Mouse (Mus musculus) forebrain, embryonic 16.5 days (tissue): ENCODE measurements at regions not wholly inside any gene's neighbourhood (a gene's known extent, or its start where the extent isn't known, plus 50 kb on each side); places are given as distances from the start of the nearest gene placed in this dataset.
A peak's percentile ranks its signal among the peaks of the same experiment; 100 is the strongest.

Experiments used
- ATAC-seq: fragments of 200-750 bp; cut with Nextera tagmentation; 2 replicates; pipeline ENCODE4 v1.8.0; 2017; ENCODE audit warnings: mild to moderate bottlenecking, moderate library complexity
- H3K27ac ChIP-seq: fragments of 300-500 bp; sonication (generic); 2 replicates; pipeline ENCODE4 v1.5.1; 2014; ENCODE audit warnings: low read length, control low read depth
- H3K27me3 ChIP-seq: fragments of 300-500 bp; sonication (generic); replicated peaks from 2 replicates; pipeline ENCODE4 v1.6.1; 2014; ENCODE audit warnings: low read length; ENCODE audit not compliant: control insufficient read depth, insufficient read depth
- H3K36me3 ChIP-seq: fragments of 300-500 bp; sonication (generic); 2 replicates; pipeline ENCODE4 v1.6.1; 2014; ENCODE audit not compliant: control insufficient read depth, insufficient read depth
- H3K4me1 ChIP-seq: fragments of 300-500 bp; sonication (generic); replicated peaks from 2 replicates; pipeline ENCODE4 v1.6.1; 2014; ENCODE audit warnings: low read length; ENCODE audit not compliant: control insufficient read depth, insufficient read depth
- H3K4me2 ChIP-seq: fragments of 300-500 bp; sonication (generic); 2 replicates; pipeline ENCODE4 v1.6.1; 2014; ENCODE audit warnings: mild to moderate bottlenecking, low read length, control low read depth
- H3K4me3 ChIP-seq: fragments of 300-500 bp; sonication (generic); replicated peaks from 2 replicates; pipeline ENCODE4 v1.5.1; 2014; ENCODE audit warnings: mild to moderate bottlenecking, low read length, control low read depth
- H3K9ac ChIP-seq: fragments of 300-500 bp; sonication (generic); replicated peaks from 2 replicates; pipeline ENCODE4 v1.6.1; 2014; ENCODE audit warnings: low read depth, low read length, control low read depth
- H3K9me3 ChIP-seq: fragments of 300-500 bp; sonication (generic); 2 replicates; pipeline ENCODE4 v1.6.1; 2016; ENCODE audit warnings: low read length; ENCODE audit not compliant: control insufficient read depth
- WGBS: fragments of 180-500 bp; shearing (Covaris S2); extraction: QIAGEN DNeasy Blood & Tissue Kit; methylation state at CpG from one replicate; pipeline ENCODE4 v1.1.7; 2014; 5-methylcytosine and 5-hydroxymethylcytosine counted together

GRCm38 (mm10) chr9:63879710-63880428, 122.1 kb upstream of the Smad3 start:
- WGBS, result 10% methylated on average over 15 of the region's 15 CpGs
- Histone ChIP-seq H3K36me3 (no peaks in the 10 kb centered on the region), H3K9ac (no peak overlapping the region; the same call in 1 of the 2 replicates), H3K27me3 (no peaks in the 10 kb centered on the region), H3K4me1 (peaks cover 39% of the 10 kb centered on the region), H3K27ac (peak overlapping the region; percentile 17), H3K9me3 (no peaks in the 10 kb centered on the region), H3K4me2 (peak overlapping the region; percentile 59), H3K4me3 (peak overlapping the region; percentile 29; the same call in 1 of the 2 replicates)
- peak; percentile 58 for ATAC-seq

DNA sequence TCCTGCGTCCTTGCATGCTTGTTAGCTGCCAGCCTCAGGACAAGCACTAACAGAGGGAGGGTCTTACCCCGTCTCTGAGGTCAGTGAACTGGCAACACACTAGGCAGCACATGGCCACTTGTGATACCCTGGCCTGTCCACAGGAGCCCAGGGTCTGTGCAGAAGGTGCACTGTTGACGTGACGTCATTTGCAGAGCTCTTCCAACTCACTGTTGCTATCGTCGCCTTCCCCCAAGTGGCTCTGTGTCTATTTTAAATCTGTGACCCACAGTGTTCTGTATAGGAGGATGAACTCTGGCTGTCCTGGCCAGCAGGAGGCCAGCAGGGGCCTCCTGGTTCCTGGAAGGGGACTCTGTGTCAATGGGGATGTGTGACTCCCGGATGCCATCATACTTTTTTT, 120.1 kb upstream of the Smad3 start:
- Histone ChIP-seq H3K27me3 (no peaks in the 10 kb centered on the region), H3K4me1 (peaks cover 34% of the 10 kb centered on the region), H3K27ac (no peak overlapping the region), H3K36me3 (no peaks in the 10 kb centered on the region), H3K4me2 (no peak overlapping the region), H3K9ac (no peak overlapping the region), H3K9me3 (no peaks in the 10 kb centered on the region), H3K4me3 (no peak overlapping the region)
- no peak for ATAC-seq
- WGBS, result 82% methylated on average over 7 of the region's 7 CpGs

- no peak overlapping the region for H3K4me3 ChIP-seq
- no peaks in the 10 kb centered on the region for H3K9me3 ChIP-seq
- no peak overlapping the region for H3K9ac ChIP-seq
- peaks cover 34% of the 10 kb centered on the region for H3K4me1 ChIP-seq
- no peaks in the 10 kb centered on the region for H3K27me3 ChIP-seq
- no peak overlapping the region for H3K27ac ChIP-seq
- no peaks in the 10 kb centered on the region for H3K36me3 ChIP-seq
- no peak overlapping the region for H3K4me2 ChIP-seq
- WGBS, result 55% methylated on average over 13 of the region's 13 CpGs
- ATAC-seq, result no peak
These were observed 119.1 kb upstream of the Smad3 start for GRCm38 (mm10) chr9:63876886-63877285.

- Histone ChIP-seq H3K9ac (no peak overlapping the region), H3K4me1 (peaks cover 26% of the 10 kb centered on the region), H3K27me3 (no peaks in the 10 kb centered on the region), H3K9me3 (no peaks in the 10 kb centered on the region), H3K36me3 (no peaks in the 10 kb centered on the region), H3K27ac (no peak overlapping the region), H3K4me3 (no peak overlapping the region), H3K4me2 (no peak overlapping the region)
- ATAC-seq, result no peak
- WGBS, result 87% methylated on average over 12 of the region's 12 CpGs
These were observed 118.2 kb upstream of the Smad3 start for GRCm38 (mm10) chr9:63876023-63876422.

DNA sequence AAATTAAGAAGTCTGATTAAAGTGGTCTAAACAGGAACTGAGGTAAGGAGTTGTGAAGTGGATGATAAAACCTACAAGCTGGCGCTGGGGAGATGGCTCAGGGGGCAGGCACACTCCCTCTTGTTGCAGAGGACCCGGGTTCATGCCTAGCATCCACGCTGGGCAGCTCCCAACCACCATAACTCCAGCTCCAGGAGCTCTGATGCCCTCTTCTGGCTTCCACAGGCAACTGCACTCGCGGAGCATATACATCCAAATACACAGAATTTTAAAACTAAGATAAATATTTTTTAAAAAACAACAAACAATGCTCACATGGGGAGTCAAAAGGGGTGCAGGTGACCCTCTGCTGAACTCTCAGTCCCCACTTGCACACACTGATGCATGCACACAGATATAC, 117.4 kb upstream of the Smad3 start:
- ATAC-seq, result no peak
- H3K9ac ChIP-seq, result no peak overlapping the region
- peaks cover 19% of the 10 kb centered on the region for H3K4me1 ChIP-seq
- no peak overlapping the region for H3K27ac ChIP-seq
- no peak overlapping the region for H3K4me3 ChIP-seq
- H3K36me3 ChIP-seq, result no peaks in the 10 kb centered on the region
- no peaks in the 10 kb centered on the region for H3K9me3 ChIP-seq
- H3K4me2 ChIP-seq, result no peak overlapping the region
- H3K27me3 ChIP-seq, result no peaks in the 10 kb centered on the region
- 91% methylated on average over 5 of the region's 5 CpGs for whole genome bisulfite sequencing

GRCm38 (mm10) chr9:63864350-63864749, 106.6 kb upstream of the Smad3 start:
- Histone ChIP-seq H3K27me3 (no peaks in the 10 kb centered on the region), H3K4me1 (peaks cover 3% of the 10 kb centered on the region; the same call in 1 of the 2 replicates), H3K4me3 (no peak overlapping the region), H3K27ac (no peak overlapping the region), H3K4me2 (no peak overlapping the region), H3K36me3 (no peaks in the 10 kb centered on the region), H3K9me3 (peaks cover 3% of the 10 kb centered on the region), H3K9ac (no peak overlapping the region)
- no peak for ATAC-seq
- WGBS, result 27% methylated on average over 11 of the region's 11 CpGs

- Histone ChIP-seq H3K27ac (no peak overlapping the region), H3K9me3 (no peaks in the 10 kb centered on the region), H3K4me1 (peaks cover 3% of the 10 kb centered on the region; the same call in 1 of the 2 replicates), H3K4me2 (no peak overlapping the region), H3K4me3 (no peak overlapping the region), H3K27me3 (no peaks in the 10 kb centered on the region), H3K36me3 (no peaks in the 10 kb centered on the region), H3K9ac (no peak overlapping the region)
- no peak for ATAC-seq
- 76% methylated on average over 4 of the region's 4 CpGs for WGBS
These were observed 105.5 kb upstream of the Smad3 start for GRCm38 (mm10) chr9:63863328-63863727.

DNA sequence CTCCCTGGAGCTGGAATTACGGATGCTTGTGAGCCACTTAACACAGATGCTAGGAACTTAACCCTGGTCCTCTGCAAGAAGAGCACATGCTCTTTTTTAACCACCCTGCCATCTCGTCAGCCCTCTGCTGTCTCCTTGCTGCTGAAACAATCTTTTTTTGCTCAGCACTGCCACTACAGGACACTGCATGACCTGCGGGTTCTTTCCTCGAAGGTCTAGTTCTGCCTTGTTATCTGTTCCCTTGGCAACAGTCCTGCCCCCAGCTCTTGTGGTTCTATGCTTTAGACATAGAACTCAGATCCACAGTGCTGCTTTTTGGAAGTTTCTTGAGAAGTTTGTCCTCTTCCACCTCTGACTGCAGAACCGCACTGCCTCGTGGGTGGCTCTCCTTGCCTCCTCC, 104.6 kb upstream of the Smad3 start:
- no peak overlapping the region for H3K9ac ChIP-seq
- no peak overlapping the region for H3K27ac ChIP-seq
- no peak overlapping the region for H3K4me2 ChIP-seq
- H3K27me3 ChIP-seq, result no peaks in the 10 kb centered on the region
- H3K9me3 ChIP-seq, result no peaks in the 10 kb centered on the region
- no peaks in the 10 kb centered on the region for H3K36me3 ChIP-seq
- H3K4me1 ChIP-seq, result peaks cover 3% of the 10 kb centered on the region; the same call in 1 of the 2 replicates
- no peak overlapping the region for H3K4me3 ChIP-seq
- no peak for ATAC-seq
- 30% methylated on average over 6 of the region's 6 CpGs for WGBS

- Histone ChIP-seq H3K27me3 (no peaks in the 10 kb centered on the region), H3K4me3 (no peak overlapping the region), H3K9me3 (no peaks in the 10 kb centered on the region), H3K4me2 (no peak overlapping the region), H3K9ac (no peak overlapping the region), H3K27ac (no peak overlapping the region), H3K36me3 (no peaks in the 10 kb centered on the region), H3K4me1 (peaks cover 3% of the 10 kb centered on the region; the same call in 1 of the 2 replicates)
- no peak for ATAC-seq
- 84% methylated on average over 4 of the region's 4 CpGs for WGBS
These were observed 103.6 kb upstream of the Smad3 start for GRCm38 (mm10) chr9:63861418-63861817.

GRCm38 (mm10) chr9:63860196-63860595, 102.4 kb upstream of the Smad3 start:
- Histone ChIP-seq H3K4me2 (no peak overlapping the region), H3K9ac (no peak overlapping the region), H3K27me3 (no peaks in the 10 kb centered on the region), H3K9me3 (no peaks in the 10 kb centered on the region), H3K36me3 (no peaks in the 10 kb centered on the region), H3K4me3 (no peak overlapping the region), H3K4me1 (peaks cover 9% of the 10 kb centered on the region), H3K27ac (no peak overlapping the region)
- 86% methylated on average over 2 of the region's 2 CpGs for WGBS
- no peak for ATAC-seq
